Mouse (Mus musculus) cortical plate, adult 2 months (tissue): ENCODE measurements at regions not wholly inside any gene's neighbourhood (a gene's known extent, or its start where the extent isn't known, plus 50 kb on each side); places are given as distances from the start of the nearest gene placed in this dataset.

Experiments used
- CTCF ChIP-seq: fragments of 200-500 bp; IDR thresholded peaks from 2 replicates; pipeline ENCODE4 v1.5.1; 2011; ENCODE audit warnings: mild to moderate bottlenecking, control low read depth, low read length; ENCODE audit not compliant: insufficient read depth; ENCODE audit errors: extremely low read depth
- POLR2A ChIP-seq: fragments of 200-500 bp; IDR thresholded peaks from 2 replicates; pipeline ENCODE4 v1.6.1; 2011; ENCODE audit warnings: mild to moderate bottlenecking, low read length, control low read depth; ENCODE audit not compliant: insufficient read depth; ENCODE audit errors: extremely low read depth

GRCm38 (mm10) chr3:61255232-61255631 is 106.2 kb upstream of the Rap2b start:
- TF ChIP-seq CTCF, result no peak
- no peak for TF ChIP-seq POLR2A
